Mouse (Mus musculus) spleen, embryonic (tissue): ENCODE measurements around the gene Cd59b.

Experiments used
- CTCF ChIA-PET: fragments of 350-600 bp; sonication (Branson Sonifier 250); formaldehyde crosslinking; loops from one replicate; lab custom pipeline; 2022; lab: Charles Lee

Cd59b gene

GRCm38 (mm10) chr2:104069704-104070185 lies at the start of gene Cd59b:
TSS of gene Cd59b (plus strand) at chr2:104069849.
- CTCF ChIA-PET = no interaction called here

DNA sequence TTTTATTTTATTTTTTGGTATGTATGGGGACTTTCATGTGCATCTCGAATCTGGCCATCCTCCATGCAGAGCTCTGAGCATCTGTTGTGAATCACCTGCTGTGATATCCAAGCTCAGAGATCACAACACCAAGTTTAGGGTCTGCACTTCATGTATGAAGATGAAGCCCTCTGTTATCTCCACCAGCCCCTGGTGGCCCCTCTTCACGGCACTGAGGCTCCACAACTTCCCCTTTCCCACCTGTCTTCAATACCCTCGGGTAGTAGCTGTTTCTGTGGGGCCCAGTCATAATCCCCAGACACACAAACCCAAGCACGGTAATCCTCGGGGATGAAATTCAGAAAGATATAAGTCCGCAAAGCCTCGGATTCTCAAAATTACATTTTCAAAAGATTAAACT lies 46.6 kb upstream of the Cd59b start:
- CTCF ChIA-PET = no interaction called here

DNA sequence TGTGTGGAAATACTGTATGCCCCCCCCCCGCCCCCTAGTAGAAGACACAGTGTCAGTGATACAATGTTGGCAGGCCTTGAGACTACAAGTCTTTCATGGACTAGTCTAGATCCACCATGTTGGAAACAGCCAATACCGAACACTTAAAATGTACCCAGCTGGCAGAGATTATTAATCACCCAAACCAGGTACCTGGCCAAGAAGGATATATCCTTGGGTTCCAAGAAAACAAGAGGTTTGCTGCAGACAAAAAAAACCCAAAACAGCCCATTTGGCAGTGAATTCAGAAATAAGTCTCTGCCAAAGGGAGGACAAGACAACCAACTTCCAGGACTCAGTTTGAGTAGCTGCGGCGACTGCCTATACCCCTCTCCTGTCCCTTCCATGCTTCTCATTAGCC lies 45.0 kb upstream of the Cd59b start:
- CTCF ChIA-PET = interaction anchor here (1.1 kb wide), 1 partner anchor 30 kb away, joined by 3 read pairs; no protein-coding TSS in a partner anchor

DNA sequence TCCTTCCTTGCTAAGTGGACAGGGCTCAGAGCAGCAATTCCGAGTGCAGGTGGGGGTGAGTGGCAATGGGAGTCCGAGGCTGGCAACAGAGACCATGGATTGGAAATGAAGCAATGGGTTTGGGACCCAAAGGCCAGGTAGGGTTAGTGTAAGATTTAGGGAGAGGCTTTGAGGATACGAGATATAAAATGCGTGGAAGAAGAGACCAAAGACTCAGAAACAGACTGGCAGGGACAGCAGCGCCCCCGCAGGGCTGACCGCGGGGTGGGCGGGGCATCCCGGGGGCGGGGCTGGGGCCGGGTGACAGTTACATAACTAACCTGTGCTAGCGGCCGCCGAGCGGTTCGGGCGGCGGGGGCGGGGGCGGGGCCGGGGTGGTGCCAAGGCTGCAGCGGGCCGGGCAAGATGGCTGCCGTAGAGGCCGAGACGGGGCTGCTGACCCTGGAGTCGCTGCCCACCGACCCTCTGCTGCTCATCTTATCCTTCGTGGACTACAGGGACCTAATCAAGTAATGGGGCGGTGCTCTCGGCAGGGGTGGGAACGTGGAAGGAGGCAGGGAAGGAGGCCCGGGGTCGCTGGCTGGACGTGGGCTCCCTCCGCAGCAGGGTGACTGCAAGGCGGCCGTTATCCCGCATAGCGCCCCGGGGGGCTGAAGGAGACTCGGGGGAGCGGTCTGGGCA lies 42.1 kb upstream of the Cd59b start, which contains the start of gene Fbxo3:
Gene Fbxo3 (plus strand): TSS at position 264 of the 681 bp plus-strand sequence.
- CTCF ChIA-PET = no interaction called here

GRCm38 (mm10) chr2:104028139-104028723 lies 41.4 kb upstream of the Cd59b start, which contains the start of gene 4931422A03Rik:
TSS of gene 4931422A03Rik (minus strand) at chr2:104028361.
- CTCF ChIA-PET = no interaction called here

DNA sequence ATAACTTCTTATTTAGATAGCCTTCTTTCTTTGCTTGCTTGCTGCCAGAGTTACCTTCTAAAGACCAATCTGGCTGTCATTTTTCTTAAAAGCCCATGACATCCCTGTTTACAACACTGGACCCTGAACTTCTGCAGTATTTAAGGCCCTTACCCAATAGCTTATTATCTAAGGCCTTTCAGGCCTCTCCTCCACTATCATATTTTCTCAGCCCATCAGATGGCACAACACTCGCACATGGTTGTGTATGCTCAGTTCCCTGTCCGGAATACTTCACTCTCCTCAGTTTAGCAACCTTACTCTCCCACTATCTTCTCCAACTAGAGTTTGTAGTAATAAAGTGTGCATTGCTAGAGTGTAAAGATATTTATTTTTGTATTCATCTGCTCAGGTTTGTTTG lies 40.6 kb upstream of the Cd59b start:
- CTCF ChIA-PET = interaction anchor here (0.5 to 0.6 kb wide), 2 partner anchors 164 to 249 kb away, joined by 3 to 6 read pairs; no protein-coding TSS in a partner anchor

- CTCF ChIA-PET = no interaction called here
Observed at GRCm38 (mm10) chr2:104030381-104030780, 39.3 kb upstream of the Cd59b start.

DNA sequence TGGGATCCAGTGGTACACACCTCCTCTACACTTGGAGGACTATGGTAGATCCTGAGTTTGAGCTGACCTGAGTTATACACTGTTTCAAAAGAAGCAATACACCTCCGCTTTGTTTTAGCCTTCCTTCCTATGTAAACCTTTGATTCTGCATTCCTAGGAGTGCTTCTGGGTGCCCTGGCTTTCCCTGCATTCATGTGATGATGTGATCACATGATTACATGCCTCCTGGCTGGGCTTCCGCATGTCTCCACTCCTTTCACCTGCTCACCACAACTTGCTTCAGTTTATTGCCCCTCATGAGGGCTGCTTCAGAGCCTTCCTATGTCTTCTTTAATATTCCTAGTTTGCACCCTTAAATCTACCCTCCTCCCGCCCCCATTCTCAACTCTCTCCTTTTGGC lies 37.6 kb upstream of the Cd59b start:
- CTCF ChIA-PET = no interaction called here

DNA sequence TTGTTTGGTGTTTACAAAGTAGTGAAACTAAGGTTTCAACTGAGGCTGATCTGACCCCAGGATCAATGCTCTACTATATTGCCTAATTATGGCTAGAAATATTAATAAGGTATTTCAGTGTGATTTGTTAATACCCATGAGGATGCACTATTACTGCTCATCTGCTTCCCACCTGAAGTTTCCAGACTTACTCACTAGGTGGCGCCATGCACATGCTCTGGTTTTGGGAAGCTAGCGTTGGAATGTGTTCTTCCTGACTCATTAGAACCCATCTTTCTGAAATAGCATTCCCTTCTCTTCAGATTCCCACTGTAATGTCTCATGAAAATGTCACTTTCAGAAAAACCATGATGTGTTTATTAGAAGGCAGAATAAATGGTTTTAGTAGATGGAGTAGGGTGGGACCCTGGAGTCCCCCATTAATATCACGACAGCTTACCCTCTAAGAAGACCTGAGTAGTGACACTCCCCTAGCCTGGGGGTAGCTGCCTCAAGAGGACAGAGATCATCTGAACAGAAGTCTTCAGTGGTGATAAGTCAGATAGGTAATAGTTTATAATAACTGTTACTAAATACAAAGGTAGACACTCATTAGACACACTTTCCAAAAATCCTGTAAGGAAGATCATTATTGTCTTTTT lies 34.7 kb upstream of the Cd59b start:
- CTCF ChIA-PET = no interaction called here

- CTCF ChIA-PET = no interaction called here
Observed at GRCm38 (mm10) chr2:104035595-104035994, 34.1 kb upstream of the Cd59b start.

- CTCF ChIA-PET = no interaction called here
Observed at GRCm38 (mm10) chr2:104036316-104036715, 33.3 kb upstream of the Cd59b start.

GRCm38 (mm10) chr2:104038236-104038635 lies 31.4 kb upstream of the Cd59b start:
- CTCF ChIA-PET = no interaction called here

GRCm38 (mm10) chr2:104041632-104042031 lies 28.0 kb upstream of the Cd59b start:
- CTCF ChIA-PET = no interaction called here

DNA sequence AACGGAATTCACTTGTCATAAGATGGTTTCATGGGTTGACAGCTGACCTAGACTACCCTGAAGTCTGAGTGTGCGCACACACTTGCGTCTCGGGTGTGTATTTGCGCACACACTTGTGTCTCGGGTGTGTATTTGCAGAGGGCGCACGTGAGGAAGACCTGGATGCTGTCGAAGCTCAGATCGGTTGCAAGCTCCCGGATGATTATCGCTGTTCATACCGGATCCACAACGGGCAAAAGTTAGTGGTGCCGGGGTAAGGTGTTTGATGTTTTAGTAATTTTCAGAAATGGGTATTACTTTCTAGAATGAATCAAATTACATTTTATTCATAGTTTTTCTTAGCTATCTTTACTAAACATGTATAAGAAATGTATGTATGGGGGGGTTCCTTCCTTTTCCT lies 26.9 kb upstream of the Cd59b start:
- CTCF ChIA-PET = no interaction called here

- CTCF ChIA-PET = no interaction called here
Observed at GRCm38 (mm10) chr2:104043624-104044478, 25.8 kb upstream of the Cd59b start.

- CTCF ChIA-PET = no interaction called here
Observed at GRCm38 (mm10) chr2:104044479-104045080, 25.1 kb upstream of the Cd59b start.

DNA sequence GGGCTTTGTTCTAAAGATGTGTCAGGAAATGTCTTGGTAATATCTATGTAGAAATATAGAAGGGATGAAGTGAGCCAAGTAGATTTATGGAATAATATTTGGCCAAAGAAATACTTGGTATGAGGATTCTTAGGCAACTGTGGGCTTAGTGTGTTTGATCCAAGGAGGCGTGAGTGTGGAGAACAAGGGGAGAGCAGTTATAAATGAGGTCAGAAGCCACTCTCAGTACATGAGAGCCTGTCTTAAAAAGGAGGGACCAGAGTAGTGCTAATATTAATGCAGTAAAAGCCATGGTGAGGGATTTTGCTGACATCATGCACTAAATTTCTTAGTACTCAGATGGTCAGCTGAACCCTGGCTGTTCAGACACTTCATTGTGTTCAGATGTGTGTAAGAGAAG lies 11.3 kb upstream of the Cd59b start:
- CTCF ChIA-PET = interaction anchor here (0.6 kb wide), 1 partner anchor 74 kb away, joined by 6 read pairs; no protein-coding TSS in a partner anchor

- CTCF ChIA-PET = interaction anchor here (0.6 kb wide), 1 partner anchor 75 kb away, joined by 6 read pairs; no protein-coding TSS in a partner anchor
Observed at GRCm38 (mm10) chr2:104058954-104059353, 10.7 kb upstream of the Cd59b start.

GRCm38 (mm10) chr2:104059786-104060185 lies 9.9 kb upstream of the Cd59b start:
- CTCF ChIA-PET = no interaction called here

DNA sequence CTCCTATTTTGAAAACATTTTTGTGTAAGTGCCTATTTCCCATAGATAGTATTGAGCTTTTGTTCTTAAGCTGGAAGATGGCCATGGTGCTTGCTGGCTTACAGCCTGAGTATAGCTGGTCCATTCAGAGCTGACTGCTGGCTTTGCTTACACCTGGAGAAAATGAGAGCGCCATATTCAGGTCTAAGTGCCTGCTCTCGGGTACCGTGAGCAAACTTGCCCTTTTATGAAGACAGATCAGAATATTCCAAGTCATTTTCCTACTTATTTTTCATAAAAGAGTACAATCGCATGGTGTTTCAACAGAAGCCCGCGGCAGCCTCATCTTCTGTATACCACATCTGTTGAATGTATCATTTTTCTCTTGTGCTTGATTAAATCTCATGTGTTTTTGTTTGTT lies 8.7 kb upstream of the Cd59b start:
- CTCF ChIA-PET = no interaction called here

- CTCF ChIA-PET = no interaction called here
Observed at GRCm38 (mm10) chr2:104062665-104063064, 7.0 kb upstream of the Cd59b start.
